Mouse (Mus musculus): ENCODE measurements around the gene Card11.

DNA sequence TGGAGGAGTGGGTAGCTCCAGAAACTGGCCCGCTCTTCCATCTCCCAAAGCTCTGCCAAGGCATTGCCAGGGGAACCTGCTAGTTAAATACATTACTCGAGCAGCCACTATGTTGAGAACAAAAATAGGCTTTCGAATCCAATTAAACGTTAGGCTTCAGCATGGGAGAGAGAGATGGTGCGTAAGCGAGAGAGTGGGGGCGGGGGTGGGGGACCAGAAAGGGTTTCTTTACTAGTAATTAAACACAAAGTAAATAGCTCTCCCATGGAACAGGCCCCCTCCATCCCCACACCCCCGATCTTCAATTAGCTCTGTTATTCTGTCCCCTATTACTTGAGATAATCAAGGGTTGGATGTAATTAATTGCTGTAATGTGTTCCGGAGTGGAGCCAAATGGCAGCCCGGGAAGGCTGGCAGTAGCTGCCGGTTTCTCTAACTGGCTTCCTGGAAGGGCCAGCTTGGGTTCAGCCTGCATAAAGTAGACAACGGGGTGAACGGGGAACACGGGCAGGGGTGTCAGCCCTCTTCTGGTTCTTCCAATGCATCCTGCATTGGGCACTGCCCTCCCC is 59.4 kb downstream of the Card11 start:
- TF ChIP-seq POLR2AphosphoS5 (IDR thresholded peaks at IDR 0.05; ENCODE audit: insufficient replicate concordance, low read depth, low read length) = no peak
- no peak for TF ChIP-seq CTCF (IDR thresholded peaks at IDR 0.05; ENCODE audit: low read depth, low read length)
- TF ChIP-seq GATA1 (IDR thresholded peaks at IDR 0.05; ENCODE audit: borderline replicate concordance, low read length) = no peak
- TF ChIP-seq TAL1 (conservative IDR thresholded peaks at IDR 0.05; ENCODE audit: low read depth, low read length) = no peak

Data from G1E (cell line).